Mouse (Mus musculus) cerebellum, postnatal 4 days (tissue): ENCODE results near the gene Ak5.
"Not testable (repeated sequence)": the region's sequence is repeated elsewhere in the genome, so short reads cannot be mapped to it uniquely, and the experiment has no call there.

Source experiments
- DNase-seq, 2 experiments: peaks; one replicate each; pipeline ENCODE4 v3.0.0; 2022; ENCODE audit warnings: low spot score in 2 of 2, mixed read lengths in 1 of 2

Gene Ak5

DNA sequence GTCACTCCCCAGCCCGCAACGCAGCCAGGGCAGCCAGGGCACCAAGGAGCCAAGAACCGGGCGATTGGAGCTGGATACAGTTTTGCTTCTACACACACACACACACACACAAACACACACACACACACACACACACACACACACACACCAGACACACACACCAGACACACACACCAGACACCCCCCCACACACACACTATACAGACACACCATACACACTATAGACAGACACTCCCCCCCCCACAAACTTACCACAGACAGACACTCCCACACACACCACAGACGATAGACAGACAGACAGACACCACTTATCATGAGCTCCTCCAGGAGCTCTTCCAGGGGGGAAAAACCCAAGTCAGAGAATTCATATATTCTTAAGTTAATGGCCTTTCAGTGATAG, at the start of gene Ak5:
Ak5 (minus strand) TSS at position 122 of the 400 bp plus-strand sequence.
- DNase-seq: no peak

- peak; percentile 84 to 89 for DNase-seq
Measured at GRCm38 (mm10) chr3:152713991-152714902, 46.1 kb upstream of the Ak5 start, which contains the start of gene Pigk. Gene Pigk, plus strand, starts transcription at chr3:152714100.

DNA sequence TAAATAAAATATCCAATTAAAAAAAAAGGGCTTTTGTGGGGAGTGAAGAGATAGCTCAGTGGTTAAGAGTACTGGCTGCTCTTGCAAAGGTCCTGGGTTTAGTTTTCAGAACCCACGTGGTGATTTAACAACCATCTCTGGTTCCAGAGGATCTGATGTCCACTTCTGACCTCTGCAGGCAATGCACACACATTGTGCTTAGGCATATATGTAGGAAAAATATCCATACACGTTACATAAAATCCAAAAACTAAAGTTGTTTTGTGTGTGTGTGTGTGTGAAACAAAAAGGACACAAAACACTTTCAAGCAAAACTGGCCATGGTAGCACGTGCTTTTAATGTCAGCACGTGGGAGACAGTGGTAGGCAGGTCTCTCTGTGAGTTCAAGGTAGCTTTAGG, 44.8 kb upstream of the Ak5 start:
- DNase-seq: no peak

DNA sequence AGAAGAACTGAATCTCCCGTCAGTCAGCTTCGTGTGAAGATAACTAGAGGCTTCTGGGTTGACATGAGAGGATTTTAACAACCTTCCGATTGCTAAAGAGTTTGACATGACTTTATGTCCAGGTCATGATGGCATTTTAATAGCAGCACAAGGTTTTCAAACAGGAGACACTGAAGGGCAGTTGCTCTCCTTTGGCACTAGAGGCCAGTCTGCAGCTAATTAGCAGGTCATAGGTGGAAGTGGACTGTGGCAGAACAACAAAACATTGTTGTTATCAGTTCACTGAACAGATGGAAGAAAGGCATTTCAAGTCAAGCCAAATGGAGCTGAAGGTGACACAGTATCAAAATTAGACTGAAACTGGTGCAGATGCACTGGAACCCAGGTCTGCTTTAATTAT, 41.8 kb upstream of the Ak5 start:
- no peak for DNase-seq

DNA sequence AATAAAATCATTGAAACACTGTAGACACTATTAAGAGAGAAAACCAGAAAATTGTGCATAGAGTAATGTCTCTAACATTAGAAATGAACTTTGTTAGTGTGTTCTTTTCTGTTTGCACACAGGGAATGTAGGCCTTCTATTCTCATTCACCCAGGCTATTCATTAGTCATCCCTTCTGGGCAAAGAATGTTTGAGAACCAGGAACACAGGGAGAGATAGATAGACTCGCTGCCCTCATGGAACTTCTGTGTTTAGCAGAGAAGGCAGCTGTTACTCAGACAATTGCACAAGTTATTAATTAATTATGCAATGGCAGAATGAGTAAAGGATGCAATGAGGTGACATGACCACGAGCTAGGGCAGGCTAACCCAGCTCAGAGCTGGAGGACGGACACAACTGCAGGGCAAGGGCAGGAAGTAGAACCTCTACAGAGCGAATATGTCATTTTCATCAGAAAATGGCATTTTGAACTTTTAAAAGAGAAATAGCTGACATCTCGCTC, 39.2 kb upstream of the Ak5 start:
- no peak for DNase-seq

DNA sequence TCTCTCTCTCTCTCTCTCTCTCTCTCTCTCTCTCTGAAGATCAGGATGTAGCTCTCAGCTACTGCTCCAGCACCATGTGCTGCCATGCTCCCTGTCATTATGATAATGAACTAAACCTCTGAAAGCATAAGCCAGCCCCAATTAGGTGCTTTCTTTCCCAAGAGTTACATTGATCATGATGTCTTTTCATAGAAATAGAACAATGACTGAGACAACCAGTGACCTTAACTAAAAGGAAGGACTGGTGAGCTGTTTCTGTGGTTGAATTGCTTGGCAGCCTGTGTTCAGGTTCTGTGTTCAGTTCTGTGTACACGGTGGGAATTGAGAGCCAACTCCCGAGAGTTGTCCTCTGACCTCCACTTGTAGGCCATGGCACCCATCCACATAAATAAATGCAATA, 38.7 kb upstream of the Ak5 start:
- DNase-seq: no peak

- DNase-seq: no peak
Measured at GRCm38 (mm10) chr3:152705826-152706225, 37.7 kb upstream of the Ak5 start.

DNA sequence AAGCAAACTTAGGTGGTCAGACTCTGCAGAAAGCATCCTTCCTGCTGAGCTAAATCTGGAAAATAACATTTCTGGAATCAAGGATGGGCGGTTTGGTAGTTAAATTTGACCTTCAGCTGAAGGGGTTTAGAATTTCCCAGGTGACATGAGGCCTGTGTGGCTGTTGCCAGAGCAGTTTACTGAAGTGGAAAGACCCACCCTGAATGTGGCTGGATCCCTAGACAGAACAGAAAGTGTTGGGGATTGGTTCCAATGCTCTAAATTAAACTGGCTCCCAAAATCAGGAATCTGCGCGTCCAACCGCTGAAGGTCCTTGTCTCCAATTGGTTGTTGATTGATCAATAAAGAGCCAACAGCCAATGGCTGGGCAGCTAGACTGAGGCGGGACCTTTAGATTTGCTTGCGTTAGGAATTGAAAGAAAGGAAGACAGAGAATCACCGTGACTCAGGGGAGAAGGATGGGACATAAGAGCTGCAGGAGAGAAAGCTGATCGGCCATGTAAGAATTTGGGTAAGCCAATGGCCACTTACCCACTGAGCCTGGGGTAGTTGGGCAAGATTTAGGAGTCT, 34.2 kb upstream of the Ak5 start:
- no peak for DNase-seq

DNA sequence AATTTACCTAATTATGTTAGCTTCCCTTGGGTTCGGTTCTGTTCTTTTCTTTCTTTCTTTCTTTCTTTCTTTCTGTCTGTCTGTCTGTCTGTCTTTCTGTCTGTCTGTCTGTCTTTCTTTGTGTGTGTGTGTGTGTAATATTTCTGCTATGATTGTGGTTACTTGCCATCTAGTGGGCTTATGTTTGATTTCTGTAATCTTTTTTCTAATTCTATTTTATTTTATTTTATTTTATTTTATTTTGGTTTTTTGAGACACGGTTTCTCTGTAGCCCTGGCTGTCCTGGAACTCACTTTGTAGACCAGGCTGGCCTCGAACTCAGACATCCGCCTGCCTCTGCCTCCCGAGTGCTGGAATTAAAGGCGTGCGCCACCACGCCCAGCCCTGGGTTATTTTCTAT, 33.4 kb upstream of the Ak5 start:
- not testable (repeated sequence) for DNase-seq

GRCm38 (mm10) chr3:152699261-152699660, 31.1 kb upstream of the Ak5 start:
- DNase-seq: no peak

- DNase-seq: no peak
Measured at GRCm38 (mm10) chr3:152698017-152698416, 29.9 kb upstream of the Ak5 start.

DNA sequence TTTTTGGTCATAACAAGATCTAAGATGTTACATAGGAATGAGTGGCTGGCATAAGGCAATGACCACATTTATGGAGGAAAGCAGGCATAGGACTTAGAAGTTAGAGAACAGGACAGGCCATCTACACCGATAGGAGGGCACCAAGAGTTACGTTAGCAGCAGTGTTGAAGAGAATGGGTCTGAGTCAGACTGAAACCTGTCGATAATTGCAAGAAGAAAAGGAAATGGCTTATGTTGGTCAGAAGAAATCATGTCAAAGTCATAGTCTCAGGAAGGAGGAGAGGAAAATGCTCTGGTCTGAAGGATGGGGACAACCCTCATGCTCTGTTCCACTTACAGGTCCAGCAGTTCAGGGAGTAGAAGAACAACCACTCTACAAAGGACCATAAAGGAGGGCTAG, 26.8 kb upstream of the Ak5 start:
- DNase-seq: no peak

GRCm38 (mm10) chr3:152689105-152689504, 20.9 kb upstream of the Ak5 start:
- DNase-seq: no peak

- no peak for DNase-seq
Measured at GRCm38 (mm10) chr3:152688532-152688931, 20.4 kb upstream of the Ak5 start.

- no peak for DNase-seq
Measured at GRCm38 (mm10) chr3:152674663-152675062, 6.5 kb upstream of the Ak5 start.

- no peak for DNase-seq
Measured at GRCm38 (mm10) chr3:152669783-152670182, 1.6 kb upstream of the Ak5 start.

DNA sequence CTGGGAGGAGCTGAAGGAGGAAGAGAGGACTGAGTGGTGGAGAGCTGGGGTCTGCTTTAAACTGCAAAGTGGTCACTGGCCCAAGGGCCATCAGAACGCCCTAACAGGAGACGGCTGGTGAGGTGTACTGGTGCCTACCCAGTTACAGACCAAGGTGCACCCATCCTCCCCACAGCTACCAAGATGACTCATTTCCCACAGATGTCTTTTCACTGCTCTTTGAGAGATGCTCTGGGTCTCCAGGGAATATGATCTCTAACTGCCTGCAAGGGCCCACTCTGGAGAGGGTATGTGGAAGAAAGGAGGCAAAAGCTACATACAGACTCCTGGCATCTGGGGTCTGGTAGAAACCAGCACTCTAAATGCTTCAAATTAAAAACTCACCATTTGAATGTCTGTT, 633 bp upstream of the Ak5 start:
- DNase-seq: no peak

- peak; percentile 22 to 24 for DNase-seq
Measured at GRCm38 (mm10) chr3:152667356-152668211, 576 bp downstream of the Ak5 start.

DNA sequence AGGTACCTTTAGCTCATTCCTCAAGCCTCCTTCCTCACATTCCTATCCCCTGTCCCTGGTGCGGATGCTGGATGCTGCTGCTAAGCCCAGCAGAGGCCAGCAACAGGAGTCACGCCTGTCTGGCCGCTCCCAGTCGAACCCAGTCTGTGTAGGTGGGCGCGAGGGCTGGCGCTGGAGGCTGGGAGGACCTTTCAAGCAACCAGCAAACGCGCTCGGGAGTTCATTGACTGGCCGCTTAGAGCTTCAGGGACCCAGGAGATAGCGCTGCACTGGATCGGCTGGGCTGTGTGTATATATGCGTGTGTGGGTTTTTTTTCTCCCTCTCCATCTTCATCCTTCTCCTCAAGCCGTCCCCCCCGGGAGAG, 1.2 kb downstream of the Ak5 start:
- DNase-seq: peak in 1 of 2 experiments; percentile 8

- no peak for DNase-seq
Measured at GRCm38 (mm10) chr3:152658592-152658991, 9.6 kb downstream of the Ak5 start.

DNA sequence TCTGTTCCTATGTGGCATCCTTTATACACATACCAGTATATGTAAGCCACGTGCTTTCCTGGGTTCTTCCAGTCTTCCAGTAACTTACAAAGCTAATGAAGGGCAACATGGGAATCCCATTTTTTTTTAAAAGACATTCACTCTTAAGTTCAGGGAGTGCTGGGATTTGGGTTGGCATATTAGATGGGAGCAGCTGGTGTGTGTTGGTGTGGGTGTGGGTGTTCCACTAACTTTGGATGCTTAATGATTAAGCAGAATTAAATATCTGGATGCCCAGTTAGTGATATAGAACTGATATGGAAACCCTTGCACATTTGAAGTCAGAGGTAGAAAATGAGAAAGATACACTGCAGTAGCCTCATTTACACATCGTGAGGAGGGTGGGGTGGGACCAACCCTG, 16.2 kb downstream of the Ak5 start:
- no peak for DNase-seq

DNA sequence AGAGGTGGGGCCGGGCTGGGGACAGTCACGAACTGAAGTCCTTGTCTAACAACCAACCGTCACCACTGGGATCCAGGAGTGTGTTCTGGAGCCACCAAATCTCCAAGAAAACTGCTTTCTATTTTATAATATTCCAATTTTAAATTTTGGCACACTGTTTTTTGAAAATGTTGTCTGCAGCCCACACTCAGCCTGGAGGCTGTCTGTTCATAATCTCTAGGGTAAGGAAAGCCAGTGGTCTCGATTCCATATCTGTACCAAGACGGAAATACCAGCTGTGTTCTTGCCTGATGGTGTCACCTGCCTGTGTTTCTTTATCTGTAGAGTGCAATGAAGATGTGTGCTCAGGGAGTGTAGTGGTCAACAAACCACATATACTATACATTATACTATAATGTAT, 23.6 kb downstream of the Ak5 start:
- DNase-seq: no peak
